Mouse (Mus musculus) lung, embryonic 16.5 days (tissue): ENCODE data around the gene Ipcef1. TPM values are rescaled to one million over a fixed set of nuclear protein-coding genes. Genes with fewer than 3 reads are reported as not detected.

ENCODE experiments used
- ATAC-seq: fragments of 200-750 bp; cut with Nextera tagmentation; 2 replicates; pipeline ENCODE4 v1.8.0; 2017; ENCODE audit warnings: low read depth, mild to moderate bottlenecking, moderate library complexity
- H3K27ac ChIP-seq: fragments of 300-500 bp; sonication (generic); 2 replicates; pipeline ENCODE4 v1.5.1; 2014; ENCODE audit warnings: mild to moderate bottlenecking, control low read depth, low read length
- H3K27me3 ChIP-seq: fragments of 300-500 bp; sonication (generic); 2 replicates; pipeline ENCODE4 v1.6.1; 2014; ENCODE audit warnings: low read depth, low read length, mixed read lengths; ENCODE audit not compliant: control insufficient read depth, insufficient read depth
- H3K36me3 ChIP-seq: fragments of 300-500 bp; sonication (generic); 2 replicates; pipeline ENCODE4 v1.6.1; 2014; ENCODE audit warnings: low read length; ENCODE audit not compliant: control insufficient read depth, insufficient read depth
- H3K4me1 ChIP-seq: fragments of 300-500 bp; sonication (generic); replicated peaks from 2 replicates; pipeline ENCODE4 v1.6.1; 2014; ENCODE audit warnings: low read length, mixed read lengths; ENCODE audit not compliant: control insufficient read depth, insufficient read depth
- H3K4me2 ChIP-seq: fragments of 300-500 bp; sonication (generic); 2 replicates; pipeline ENCODE4 v1.6.1; 2014; ENCODE audit warnings: low read depth, low read length, control low read depth
- H3K4me3 ChIP-seq: fragments of 300-500 bp; sonication (generic); 2 replicates; pipeline ENCODE4 v1.5.1; 2014; ENCODE audit warnings: mild to moderate bottlenecking, low read length, control low read depth
- H3K9ac ChIP-seq: fragments of 300-500 bp; sonication (generic); 2 replicates; pipeline ENCODE4 v1.6.1; 2014; ENCODE audit warnings: low read length, control low read depth
- H3K9me3 ChIP-seq: fragments of 300-500 bp; sonication (generic); 2 replicates; pipeline ENCODE4 v1.6.1; 2016; ENCODE audit warnings: low read length; ENCODE audit not compliant: control insufficient read depth
- WGBS: fragments of 180-500 bp; shearing (Covaris S2); extraction: QIAGEN DNeasy Blood & Tissue Kit; methylation state at CpG from one replicate; pipeline ENCODE4 v1.1.7; 2014; 5-methylcytosine and 5-hydroxymethylcytosine counted together
- polyA plus RNA-seq: library from polyadenylated mRNA; unstranded; fragments of >200 nt; fragmentation: Nextera tagmentation; extraction: Ambion mirVana; gene quantifications from 2 replicates; pipeline ENCODE4 v1.2.1, GENCODE M21; 2015

The Ipcef1 gene
- polyA plus RNA-seq, 1 experiment from 2014 or later, result 0.24 TPM

DNA sequence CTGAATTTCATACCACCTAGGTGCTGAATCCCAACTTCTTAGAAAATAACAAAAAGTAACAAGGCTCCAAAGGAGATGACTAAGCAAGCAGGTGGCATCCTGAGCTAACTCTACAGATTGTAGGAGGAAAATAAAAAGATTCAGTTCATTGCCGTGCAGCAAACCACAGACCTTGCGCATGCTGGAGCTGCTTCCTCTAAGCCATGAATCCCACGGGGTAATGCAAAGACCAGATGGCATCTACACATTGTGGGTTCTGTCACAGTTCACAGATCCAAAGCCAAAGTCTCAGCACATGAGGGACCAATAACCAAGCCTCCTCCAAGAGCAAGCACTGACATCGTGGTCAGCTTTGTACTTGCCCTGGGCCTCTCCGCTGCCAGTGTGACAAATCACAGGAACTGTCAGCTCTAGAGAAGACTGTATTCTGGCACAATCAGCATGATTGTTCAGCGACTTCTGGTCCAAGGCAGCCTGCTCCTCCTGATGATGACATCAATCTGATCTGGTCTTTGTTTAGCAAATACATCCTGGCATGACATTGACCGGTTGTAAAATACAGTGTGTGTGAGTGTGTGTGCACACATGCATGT lies 204.0 kb downstream of the Ipcef1 start:
- WGBS, result 55% methylated on average over 7 of the region's 7 CpGs
- H3K4me2 ChIP-seq, result no peak overlapping the region
- no peaks in the 10 kb centered on the region for H3K27me3 ChIP-seq
- no peak for ATAC-seq
- no peak overlapping the region for H3K9ac ChIP-seq
- no peak overlapping the region for H3K4me3 ChIP-seq
- no peaks in the 10 kb centered on the region for H3K9me3 ChIP-seq
- H3K4me1 ChIP-seq, result no peaks in the 10 kb centered on the region
- no peaks in the 10 kb centered on the region for H3K36me3 ChIP-seq
- no peak overlapping the region for H3K27ac ChIP-seq

DNA sequence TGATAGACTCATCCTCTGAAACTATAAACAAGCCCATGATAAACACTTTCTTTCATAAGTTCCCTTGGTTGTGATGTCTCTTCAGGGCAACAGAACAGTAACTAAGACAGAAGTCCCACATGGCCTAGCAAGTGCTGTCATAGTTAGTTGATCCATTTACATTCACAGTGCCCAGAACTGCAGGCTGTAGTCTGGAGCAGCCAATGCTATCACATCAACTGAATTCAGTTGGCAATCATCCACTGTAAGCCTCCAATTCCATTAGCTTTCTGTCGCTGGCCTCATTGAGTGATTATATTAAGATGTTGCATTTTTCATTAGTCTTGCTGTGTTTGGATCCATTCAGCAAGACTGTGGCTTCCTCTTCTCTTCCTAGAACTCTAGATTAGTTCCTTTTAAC lies 206.0 kb downstream of the Ipcef1 start:
- no peak overlapping the region for H3K4me3 ChIP-seq
- H3K9me3 ChIP-seq, result no peaks in the 10 kb centered on the region
- no peak overlapping the region for H3K27ac ChIP-seq
- no peak overlapping the region for H3K4me2 ChIP-seq
- WGBS, result 75% methylated on average over 1 of the region's 1 CpGs
- H3K27me3 ChIP-seq, result no peaks in the 10 kb centered on the region
- H3K9ac ChIP-seq, result no peak overlapping the region
- ATAC-seq, result no peak
- H3K36me3 ChIP-seq, result no peaks in the 10 kb centered on the region
- H3K4me1 ChIP-seq, result no peaks in the 10 kb centered on the region

DNA sequence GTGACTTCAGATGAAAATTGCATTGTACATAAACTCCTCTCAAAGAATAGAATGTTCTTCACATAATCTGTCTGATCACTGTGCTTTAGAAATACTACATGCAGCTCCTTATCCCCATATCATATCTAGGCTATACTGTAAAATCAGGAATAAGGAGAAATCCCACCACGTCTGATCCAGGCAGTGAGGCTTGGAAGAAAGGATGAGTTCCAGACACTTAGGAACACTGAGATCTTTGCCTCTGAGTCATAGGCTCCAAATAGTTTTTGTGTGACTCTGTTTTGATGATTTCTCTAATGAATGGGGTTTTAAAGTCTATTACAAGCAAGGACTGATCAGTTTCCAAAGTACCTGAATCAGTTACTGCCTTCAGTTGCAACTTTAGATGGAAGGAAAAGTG lies 210.1 kb downstream of the Ipcef1 start:
- Histone ChIP-seq H3K27me3 (no peaks in the 10 kb centered on the region), H3K27ac (no peak overlapping the region), H3K9ac (no peak overlapping the region), H3K36me3 (no peaks in the 10 kb centered on the region), H3K4me3 (no peak overlapping the region), H3K9me3 (no peaks in the 10 kb centered on the region), H3K4me1 (no peaks in the 10 kb centered on the region), H3K4me2 (no peak overlapping the region)
- ATAC-seq, result no peak
- 68% methylated on average over 1 of the region's 1 CpGs for WGBS

Other genes with a start within 250 kb of the Ipcef1 start
- 10.1 and 11.0 TPM in 2 replicates for gene Cnksr3, start 159.8 kb upstream of the Ipcef1 start, polyA plus RNA-seq